Mouse (Mus musculus) small intestine, adult 2 months (tissue): Measurements from ENCODE around the gene Nckipsd. TPM values are rescaled to one million over a fixed set of nuclear protein-coding genes. Genes with fewer than 3 reads are reported as not detected.

Experiments used
- H3K27ac ChIP-seq: fragments of 200-500 bp; 2 replicates; pipeline ENCODE4 v1.5.1; 2012; ENCODE audit warnings: low read depth, low read length, control low read depth, inconsistent platforms; ENCODE audit not compliant: insufficient read depth
- H3K27me3 ChIP-seq: fragments of 200-500 bp; 2 replicates; pipeline ENCODE4 v1.6.1; 2012; ENCODE audit warnings: mild to moderate bottlenecking, moderate library complexity, low read length, inconsistent platforms; ENCODE audit not compliant: control insufficient read depth, insufficient read depth
- H3K36me3 ChIP-seq: fragments of 200-500 bp; 2 replicates; pipeline ENCODE4 v1.6.1; 2012; ENCODE audit warnings: mild to moderate bottlenecking, low read length, control low read depth, inconsistent platforms; ENCODE audit not compliant: control insufficient read depth, insufficient read depth
- H3K4me1 ChIP-seq: fragments of 200-500 bp; 2 replicates; pipeline ENCODE4 v1.6.1; 2012; ENCODE audit warnings: low read length, inconsistent platforms, mixed read lengths; ENCODE audit not compliant: control insufficient read depth, insufficient read depth, insufficient read length
- H3K4me3 ChIP-seq: fragments of 200-500 bp; 2 replicates; pipeline ENCODE4 v1.5.1; 2012; ENCODE audit warnings: low read depth, mild to moderate bottlenecking, control low read depth, inconsistent platforms, low read length, moderate library complexity
- CTCF ChIP-seq: fragments of 200-500 bp; IDR thresholded peaks from 2 replicates; pipeline ENCODE4 v1.5.1; 2012; ENCODE audit warnings: low read depth, mild to moderate bottlenecking, control low read depth, inconsistent platforms, low read length, moderate library complexity, mixed read lengths; ENCODE audit not compliant: insufficient replicate concordance, insufficient read length; ENCODE audit errors: extremely low read depth
- POLR2A ChIP-seq: fragments of 200-500 bp; IDR thresholded peaks from 2 replicates; pipeline ENCODE4 v1.6.1; 2012; ENCODE audit warnings: low read depth, mild to moderate bottlenecking, control low read depth, inconsistent platforms, low read length, moderate library complexity
- WGBS: fragments of 180-500 bp; shearing (Covaris S2); methylation state at CpG from one replicate; pipeline ENCODE4 v1.1.7; 2018; 5-methylcytosine and 5-hydroxymethylcytosine counted together
- polyA plus RNA-seq: library from polyadenylated mRNA; depleted of rRNA; stranded (reverse); fragments of >200 nt; gene quantifications from 2 replicates; pipeline ENCODE4 v1.2.3, GENCODE M21; 2012

The Nckipsd gene
- polyA plus RNA-seq, 1 experiment, result 13.5 TPM

DNA sequence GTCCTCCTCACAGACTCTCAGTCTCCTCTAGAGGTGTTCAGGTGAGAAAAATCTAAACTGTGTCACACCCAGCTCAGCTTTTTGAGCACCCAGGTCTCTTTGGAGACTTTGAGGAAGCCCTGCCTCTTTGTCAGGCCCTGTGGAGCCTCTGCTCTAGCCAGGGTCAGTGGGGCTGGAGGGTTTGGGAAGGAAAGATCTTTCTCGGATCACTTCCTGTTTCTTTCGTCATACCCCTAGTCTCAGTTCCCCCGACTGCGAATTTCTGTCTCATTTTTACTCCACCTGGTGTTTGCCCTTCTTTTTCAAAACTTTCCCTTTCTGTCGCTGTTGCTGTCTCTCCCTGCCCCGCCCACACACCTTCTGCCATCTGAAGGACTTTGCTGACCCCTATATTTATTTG is 1.6 kb downstream of the Nckipsd start:
- TF ChIP-seq CTCF, result no peak
- no peak for TF ChIP-seq POLR2A
- peaks cover 40% of the 10 kb centered on the region for H3K36me3 ChIP-seq
- no peak overlapping the region for H3K4me3 ChIP-seq
- peaks cover 7% of the 10 kb centered on the region; the same call in 1 of the 2 replicates for H3K4me1 ChIP-seq
- no peak overlapping the region for H3K27ac ChIP-seq
- WGBS, result 66% methylated on average over 6 of the region's 6 CpGs
- H3K27me3 ChIP-seq, result no peaks in the 10 kb centered on the region

DNA sequence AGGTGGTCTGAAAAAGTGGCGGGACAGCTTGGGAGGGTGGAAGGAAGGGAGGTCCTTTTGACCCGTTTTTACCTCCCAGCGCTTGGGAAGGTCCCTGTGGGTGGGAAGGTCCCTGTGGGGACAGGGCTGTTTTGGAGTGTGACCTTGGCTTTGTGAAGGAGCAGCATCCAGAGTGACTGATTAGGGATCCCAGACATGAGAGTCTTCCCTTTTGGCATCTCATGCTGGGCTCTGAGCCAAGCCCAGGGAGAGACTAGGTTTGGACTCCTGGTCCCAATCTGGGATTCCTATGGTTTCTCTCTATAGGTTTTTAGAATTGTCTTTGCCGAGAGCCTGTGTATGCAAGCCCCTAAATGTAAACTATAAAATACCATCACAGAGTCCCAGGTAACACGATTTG is 2.3 kb downstream of the Nckipsd start:
- H3K27ac ChIP-seq, result no peak overlapping the region
- peaks cover 7% of the 10 kb centered on the region; the same call in 1 of the 2 replicates for H3K4me1 ChIP-seq
- H3K36me3 ChIP-seq, result peaks cover 40% of the 10 kb centered on the region
- no peaks in the 10 kb centered on the region for H3K27me3 ChIP-seq
- H3K4me3 ChIP-seq, result no peak overlapping the region
- no peak for TF ChIP-seq POLR2A
- no peak for TF ChIP-seq CTCF
- 86% methylated on average over 5 of the region's 5 CpGs for WGBS

DNA sequence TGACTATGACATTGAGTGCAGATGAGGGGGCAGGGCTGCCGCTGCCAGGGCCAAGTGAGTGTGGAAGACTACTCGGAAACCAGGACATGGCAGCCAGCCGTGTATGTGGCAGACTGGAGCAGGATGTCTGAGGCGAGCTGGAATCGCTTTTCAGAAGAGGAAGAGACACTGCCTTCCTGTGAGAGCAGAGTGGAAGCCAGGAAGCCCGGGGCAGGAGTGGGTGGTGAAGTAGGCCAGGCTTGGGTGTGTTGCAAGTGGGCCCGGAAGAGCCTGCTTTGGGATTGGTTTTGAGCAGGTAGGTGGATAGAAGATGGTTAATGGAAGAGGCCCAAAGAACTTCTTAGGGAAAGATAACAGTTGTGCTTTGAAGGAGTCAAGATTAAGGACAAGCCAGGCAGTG is 7.4 kb downstream of the Nckipsd start:
- Histone ChIP-seq H3K4me1 (no peaks in the 10 kb centered on the region), H3K27me3 (no peaks in the 10 kb centered on the region), H3K36me3 (peaks cover 34% of the 10 kb centered on the region), H3K27ac (no peak overlapping the region), H3K4me3 (no peak overlapping the region)
- 88% methylated on average over 7 of the region's 7 CpGs for WGBS
- no peak for TF ChIP-seq CTCF
- no peak for TF ChIP-seq POLR2A

DNA sequence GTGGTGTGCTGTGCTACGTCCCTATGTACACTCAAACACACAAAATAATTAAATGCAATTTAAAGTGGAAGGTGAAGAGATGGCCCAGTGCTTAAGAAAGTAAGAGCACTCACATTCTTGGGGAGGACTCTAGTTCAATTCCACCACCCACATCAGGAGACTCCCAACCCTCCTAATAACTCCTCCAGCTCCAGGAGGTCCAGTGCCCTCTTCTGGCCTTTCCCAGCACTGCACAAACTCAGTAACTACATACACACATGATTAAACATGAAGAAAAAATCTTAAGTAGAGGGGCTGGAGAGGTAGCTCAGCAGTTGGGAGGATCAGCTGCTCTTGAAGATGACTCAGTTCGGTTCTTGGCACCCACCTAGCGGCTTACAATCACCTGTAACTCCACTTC is 11.3 kb downstream of the Nckipsd start:
- 71% methylated on average over 3 of the region's 3 CpGs for WGBS
- no peak overlapping the region for H3K27ac ChIP-seq
- peaks cover 14% of the 10 kb centered on the region for H3K36me3 ChIP-seq
- peaks cover 11% of the 10 kb centered on the region for H3K27me3 ChIP-seq
- TF ChIP-seq CTCF (peak; percentile 77; the same call in 1 of the 2 replicates), POLR2A (no peak)
- H3K4me1 ChIP-seq, result no peaks in the 10 kb centered on the region
- H3K4me3 ChIP-seq, result no peak overlapping the region

DNA sequence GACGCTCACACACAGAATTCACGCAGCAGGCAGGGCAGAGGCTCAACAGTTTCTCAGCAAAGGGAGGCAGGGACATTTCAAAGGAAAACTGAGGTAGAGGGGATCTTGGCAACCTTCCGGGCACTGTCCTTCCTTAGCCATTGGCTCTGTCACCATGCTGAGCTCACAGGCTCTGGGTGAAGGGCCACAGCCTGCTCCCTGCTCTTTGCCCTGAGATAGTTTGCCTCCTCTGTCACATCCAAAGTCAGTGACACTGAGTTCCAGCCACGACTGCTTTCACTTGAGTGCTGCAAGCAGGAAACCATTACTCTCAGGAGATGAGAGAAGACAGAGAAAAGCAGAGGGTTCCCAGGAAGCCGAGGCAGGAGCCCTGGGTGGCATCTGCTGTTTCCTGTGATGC is 11.9 kb downstream of the Nckipsd start:
- H3K4me1 ChIP-seq, result no peaks in the 10 kb centered on the region
- peaks cover 9% of the 10 kb centered on the region for H3K36me3 ChIP-seq
- TF ChIP-seq POLR2A (no peak), CTCF (no peak)
- H3K27ac ChIP-seq, result no peak overlapping the region
- peaks cover 17% of the 10 kb centered on the region for H3K27me3 ChIP-seq
- WGBS, result 61% methylated on average over 5 of the region's 5 CpGs
- H3K4me3 ChIP-seq, result no peak overlapping the region

DNA sequence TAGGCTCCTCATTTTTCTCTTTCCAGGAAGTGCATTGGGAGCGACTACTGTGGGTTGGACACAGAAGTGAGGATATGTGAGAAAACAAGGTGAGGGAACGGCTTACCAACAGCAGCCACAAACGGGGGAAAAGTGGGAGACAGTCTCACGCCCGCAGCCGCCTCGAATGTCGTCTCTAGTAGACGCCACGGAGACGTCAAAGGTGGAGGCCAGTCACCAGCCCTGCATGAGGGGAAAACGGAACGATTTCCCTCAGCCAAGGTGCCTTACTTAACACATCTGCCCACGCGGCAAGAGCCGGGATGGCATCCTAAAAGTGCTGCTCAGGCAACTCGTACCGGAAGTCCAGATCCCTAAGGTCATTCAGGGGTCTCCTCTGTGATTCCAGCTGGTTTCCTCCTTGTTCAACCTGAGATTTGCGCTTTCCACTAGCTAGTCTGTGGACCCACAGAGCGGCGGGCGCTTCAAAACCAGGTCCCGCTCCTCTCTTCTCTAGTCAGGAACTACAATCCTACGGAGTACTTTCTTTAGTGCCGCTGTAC is 16.0 kb downstream of the Nckipsd start:
- no peaks in the 10 kb centered on the region for H3K36me3 ChIP-seq
- H3K27me3 ChIP-seq, result peaks cover 37% of the 10 kb centered on the region
- TF ChIP-seq CTCF, result no peak
- TF ChIP-seq POLR2A, result no peak
- no peak overlapping the region for H3K4me3 ChIP-seq
- H3K27ac ChIP-seq, result no peak overlapping the region
- WGBS, result 7% methylated on average over 25 of the region's 25 CpGs
- H3K4me1 ChIP-seq, result peaks cover 9% of the 10 kb centered on the region

DNA sequence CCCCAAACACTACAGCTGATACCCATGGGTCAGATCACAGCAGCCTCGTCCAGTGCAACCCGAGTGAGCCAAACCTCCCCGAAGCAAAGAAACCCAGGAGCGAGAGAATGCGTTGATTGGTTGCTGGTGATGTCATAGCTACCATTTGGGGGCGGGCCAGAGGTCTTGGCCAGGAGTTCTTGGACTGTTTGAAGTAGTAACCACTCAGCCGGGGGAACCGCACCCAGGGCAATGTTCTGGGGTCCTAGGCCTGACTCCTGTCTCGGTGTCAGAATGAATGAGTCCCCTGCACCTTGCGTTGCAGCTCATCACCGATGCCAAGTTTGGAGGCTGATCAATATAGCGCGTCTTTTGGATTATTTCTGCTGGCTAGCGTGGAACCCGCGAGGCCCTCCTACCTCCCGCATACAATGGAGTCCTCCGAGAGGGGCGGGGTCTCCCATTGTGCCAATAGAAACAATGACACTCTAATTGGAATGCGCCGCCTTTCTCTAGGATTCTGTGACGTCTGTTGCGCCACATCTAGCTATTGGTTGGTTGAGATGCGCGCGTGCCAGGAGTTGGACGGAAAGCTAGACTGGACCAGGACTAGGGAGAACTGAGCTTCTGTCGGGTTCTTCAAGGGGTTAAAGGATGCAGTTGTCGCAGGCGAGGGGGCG is 16.7 kb downstream of the Nckipsd start:
- Histone ChIP-seq H3K36me3 (no peaks in the 10 kb centered on the region), H3K27ac (no peak overlapping the region), H3K4me1 (peaks cover 9% of the 10 kb centered on the region), H3K27me3 (peaks cover 37% of the 10 kb centered on the region), H3K4me3 (no peak overlapping the region)
- WGBS, result 5% methylated on average over 31 of the region's 31 CpGs
- TF ChIP-seq CTCF (no peak), POLR2A (no peak)
